Mouse (Mus musculus) sigmoid colon, adult 10 weeks (tissue): Measurements from ENCODE around the gene Zfp511. TPM values are rescaled to one million over a fixed set of nuclear protein-coding genes. Genes with fewer than 3 reads are reported as not detected.

Experiments used
- polyA plus RNA-seq: library from polyadenylated mRNA; stranded (reverse); fragments of 350-450 nt; fragmentation: Illumina TruSeq; extraction: RNeasy Lipid Tissue Mini Kit (QIAGEN cat#74804); gene quantifications from one replicate; pipeline ENCODE4 v1.2.3, GENCODE M21; 2014; ENCODE audit warnings: low read depth, low replicate concordance

Zfp511 gene
- polyA plus RNA-seq = 15.9 TPM

DNA sequence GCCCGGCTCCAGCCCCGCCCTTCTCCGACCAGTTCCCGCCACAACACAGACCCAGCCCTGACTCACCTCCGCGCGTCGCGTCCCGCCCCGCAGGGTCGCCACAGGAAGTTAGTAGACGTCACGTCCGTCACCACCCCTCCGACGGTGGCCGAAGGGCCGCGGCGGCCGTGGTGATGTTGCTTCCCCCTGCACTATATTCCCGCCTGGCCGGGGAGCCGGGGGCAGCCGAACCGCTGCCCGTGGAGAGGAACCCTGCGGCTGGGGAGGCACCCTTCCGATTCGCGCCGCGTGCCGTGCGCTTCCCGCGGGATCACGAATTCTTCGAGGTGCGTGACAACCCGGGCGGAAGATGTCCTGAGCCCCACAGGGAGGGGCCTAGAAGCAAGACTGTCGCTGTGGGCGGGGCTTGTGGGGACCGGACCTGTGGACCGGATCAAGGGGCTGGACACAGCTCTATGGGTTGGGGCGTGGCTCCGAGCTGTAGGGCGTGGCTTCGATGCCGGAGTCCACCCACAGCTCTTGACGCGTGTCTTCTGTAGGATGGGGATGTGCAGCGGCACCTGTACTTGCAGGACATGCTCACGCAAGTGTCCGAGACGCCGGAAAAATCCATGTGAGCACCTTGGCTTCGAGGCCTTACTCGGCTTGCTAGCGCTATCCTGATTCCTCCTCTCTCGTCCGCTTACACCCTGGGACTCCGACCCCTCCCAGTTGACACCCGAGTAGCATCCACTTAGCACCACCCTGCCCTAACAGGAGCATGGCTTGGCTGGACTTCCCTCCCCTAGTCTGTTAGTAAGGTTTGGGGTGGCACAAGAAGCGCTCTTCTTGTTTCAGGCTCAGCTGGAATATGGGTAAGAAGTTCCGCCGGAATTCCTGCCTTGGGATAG, at the start of gene Zfp511, which contains the start of gene Tubgcp2:
TSS of gene Zfp511 (plus strand) at position 111 of the 890 bp plus-strand sequence.
TSS of gene Tubgcp2 (minus strand) at position 389 of the 890 bp plus-strand sequence.

DNA sequence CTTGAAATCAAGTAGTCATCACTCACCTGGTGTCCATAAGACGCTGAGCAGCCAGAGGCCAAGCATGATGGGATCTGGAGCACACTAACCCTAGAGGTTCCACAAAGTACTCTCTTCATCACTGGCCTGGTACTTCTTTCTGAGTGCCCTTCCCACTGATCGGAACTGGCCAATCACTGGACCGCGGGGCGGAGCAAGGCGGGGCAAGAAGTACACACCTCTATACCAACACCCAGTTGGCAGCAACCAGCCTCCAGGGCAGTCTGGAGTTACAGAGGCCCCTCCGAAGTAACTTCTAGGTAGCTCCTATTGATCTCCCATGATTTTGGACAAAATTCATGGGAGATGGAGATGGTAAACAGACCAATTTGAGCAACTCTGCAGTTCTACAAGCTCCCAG, 43.8 kb upstream of the Zfp511 start, which contains the start of gene Adam8:
TSS of gene Adam8 (minus strand) at position 157 of the 400 bp plus-strand sequence.

DNA sequence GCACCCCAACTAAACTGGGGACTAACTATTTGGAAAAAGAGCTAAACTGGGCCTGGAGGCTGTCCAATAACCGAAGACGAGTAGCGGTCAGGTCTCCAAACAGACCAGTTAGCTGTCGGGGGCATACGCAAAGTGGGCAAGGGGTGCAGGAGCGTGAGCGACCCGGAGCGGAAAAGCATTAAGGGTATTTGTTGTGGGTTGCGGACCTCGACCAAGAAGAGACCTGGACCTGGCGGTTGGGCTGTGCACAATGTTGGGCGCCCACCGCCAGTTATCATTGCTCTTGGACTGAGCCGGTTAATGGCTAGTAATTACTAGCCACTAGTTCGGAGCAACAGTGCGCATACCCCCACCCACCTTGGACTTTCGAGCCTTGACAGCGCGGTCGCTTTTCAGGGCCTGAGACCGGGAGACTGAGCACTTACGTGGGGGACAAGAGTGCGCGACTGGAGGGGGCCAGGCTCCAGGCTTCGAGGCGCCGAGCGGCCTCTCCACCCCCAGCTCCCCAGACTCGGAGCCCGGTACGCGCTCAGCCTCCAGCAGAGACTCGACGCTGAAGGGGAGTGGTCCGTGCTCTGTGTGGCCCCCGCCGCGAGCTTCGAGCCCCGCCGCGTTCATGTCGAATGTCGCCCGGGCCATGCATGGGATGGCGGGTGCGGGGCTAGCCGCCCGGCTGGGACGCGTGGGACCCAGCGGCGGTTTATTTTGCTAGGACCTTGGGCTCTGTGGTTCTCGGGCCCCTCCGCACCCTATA, 12.3 kb downstream of the Zfp511 start, which contains the start of gene Msx3:
TSS of gene Msx3 (minus strand) at position 729 of the 754 bp plus-strand sequence.

DNA sequence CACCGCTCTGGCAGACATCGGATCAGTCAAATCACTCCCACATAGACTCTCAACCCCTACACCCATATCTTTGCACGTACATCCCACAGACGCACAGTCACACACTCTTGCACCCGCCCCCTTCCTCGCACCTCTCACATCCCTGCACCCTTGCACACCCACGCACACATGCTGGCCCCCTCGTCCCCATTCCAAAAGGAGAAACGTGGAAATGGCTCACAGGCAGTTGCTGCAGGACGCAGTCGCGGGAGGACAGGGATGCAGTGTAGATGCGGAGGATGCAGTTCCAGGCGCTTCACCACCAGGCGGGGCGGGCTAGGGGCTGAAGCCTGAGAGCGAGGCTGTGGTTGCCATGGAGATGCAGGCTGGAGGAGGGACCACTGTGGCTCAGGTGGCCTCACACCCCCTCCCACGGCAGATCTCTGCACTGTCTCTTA, 46.1 kb downstream of the Zfp511 start, which contains the start of gene Caly:
TSS of gene Caly (minus strand) at position 307 of the 437 bp plus-strand sequence.

Other genes with a start within 250 kb of the Zfp511 start
- not detected for gene Adgra1, start 202.2 kb upstream of the Zfp511 start, polyA plus RNA-seq
- gene Kndc1, start 141.7 kb upstream of the Zfp511 start, polyA plus RNA-seq = not detected
- not detected for gene Utf1, start 92.6 kb upstream of the Zfp511 start, polyA plus RNA-seq
- gene 6430531B16Rik, start 57.6 kb upstream of the Zfp511 start, polyA plus RNA-seq = not detected
- gene Adam8, start 43.8 kb upstream of the Zfp511 start, polyA plus RNA-seq = not detected
- 12.0 TPM for gene Tubgcp2, start 278 bp downstream of the Zfp511 start, polyA plus RNA-seq
- gene Msx3, start 12.7 kb downstream of the Zfp511 start, polyA plus RNA-seq = not detected
- gene Caly, start 46.2 kb downstream of the Zfp511 start, polyA plus RNA-seq = not detected
- not detected for gene Prap1, start 57.0 kb downstream of the Zfp511 start, polyA plus RNA-seq
- gene Fuom, start 66.0 kb downstream of the Zfp511 start, polyA plus RNA-seq = 32.4 TPM
- 5.0 TPM for gene Paox, start 79.4 kb downstream of the Zfp511 start, polyA plus RNA-seq
- gene Echs1, start 80.1 kb downstream of the Zfp511 start, polyA plus RNA-seq = 87.7 TPM
- 3.2 TPM for gene Mtg1, start 101.2 kb downstream of the Zfp511 start, polyA plus RNA-seq
- 0.73 TPM for gene Sprn, start 118.5 kb downstream of the Zfp511 start, polyA plus RNA-seq
- not detected for gene Olfr522, start 128.4 kb downstream of the Zfp511 start, polyA plus RNA-seq
- gene Olfr523, start 136.8 kb downstream of the Zfp511 start, polyA plus RNA-seq = not detected
- not detected for gene Olfr524, start 169.6 kb downstream of the Zfp511 start, polyA plus RNA-seq
- gene Cd163l1, start 181.9 kb downstream of the Zfp511 start, polyA plus RNA-seq = not detected
- not detected for gene 5830411N06Rik, start 210.9 kb downstream of the Zfp511 start, polyA plus RNA-seq